In genomic region chr7:145181376-145182034, GRCm38 (mm10) we compare ENCODE assay signal across 11 mouse cellular contexts. TPM values are rescaled to one million over a fixed set of nuclear protein-coding genes. Genes with fewer than 3 reads are reported as not detected.
DNase-seq lines count a peak whose midpoint lies in the region; ATAC-seq and TF ChIP-seq lines count a peak whose summit lies in the region.
"Had no signal": no experiment of that assay in that cellular context is flagged by ENCODE, and none has a peak within 500 bp of the region (broad histone marks: within the 10 kb centered on the region; RNA-seq: fewer than 3 reads in every experiment).

No protein-coding gene starts in this region.

- H3K27ac ChIP-seq in heart, embryonic 16.5 days (ENCODE audit: low read length), result no peak overlapping the region
- H3K27ac ChIP-seq in midbrain, embryonic 10.5 days (replicated peaks), result peak overlapping the region; percentile 46
- H3K27ac ChIP-seq in midbrain, embryonic 11.5 days (ENCODE audit: low read depth, low read length), result no peak overlapping the region
- peak overlapping the region; percentile 24; the same call in 1 of the 2 replicates for H3K27ac ChIP-seq in embryonic facial prominence, embryonic 15.5 days (replicated peaks)
- H3K27ac ChIP-seq in limb, embryonic 14.5 days (replicated peaks; ENCODE audit: low read depth, low read length), result peak overlapping the region; percentile 68

- H3K27me3 ChIP-seq in heart, embryonic 16.5 days (ENCODE audit: control insufficient read depth, insufficient read depth, low read length), result no peaks in the 10 kb centered on the region
- peaks cover 9% of the 10 kb centered on the region; the same call in 1 of the 2 replicates for H3K27me3 ChIP-seq in midbrain, embryonic 10.5 days (ENCODE audit: low read depth, poor library complexity, severe bottlenecking)
- no peaks in the 10 kb centered on the region for H3K27me3 ChIP-seq in midbrain, embryonic 11.5 days (ENCODE audit: control insufficient read depth, insufficient read depth, low read length)
- H3K27me3 ChIP-seq in embryonic facial prominence, embryonic 15.5 days, result no peaks in the 10 kb centered on the region
- no peaks in the 10 kb centered on the region for H3K27me3 ChIP-seq in limb, embryonic 14.5 days (ENCODE audit: control insufficient read depth, insufficient read depth, low read length)

- no peak overlapping the region for H3K4me2 ChIP-seq in heart, embryonic 16.5 days (ENCODE audit: low read depth, low read length)
- no peak overlapping the region for H3K4me2 ChIP-seq in midbrain, embryonic 11.5 days
- H3K4me2 ChIP-seq in embryonic facial prominence, embryonic 15.5 days (replicated peaks), result no peak overlapping the region
- no peak overlapping the region for H3K4me2 ChIP-seq in limb, embryonic 14.5 days (replicated peaks; ENCODE audit: low read depth, low read length, severe bottlenecking)
- H3K4me2 ChIP-seq: heart, embryonic 11.5 days had no signal

- WGBS in heart, embryonic 16.5 days, result 45% methylated on average over 11 of the region's 11 CpGs
- 86% methylated on average over 11 of the region's 11 CpGs for WGBS in midbrain, embryonic 10.5 days
- 73% methylated on average over 11 of the region's 11 CpGs for WGBS in midbrain, embryonic 11.5 days
- 34% methylated on average over 11 of the region's 11 CpGs for WGBS in embryonic facial prominence, embryonic 15.5 days
- WGBS in limb, embryonic 14.5 days, result 23% methylated on average over 11 of the region's 11 CpGs

- ATAC-seq in heart, embryonic 16.5 days (replicated peaks; ENCODE audit: extremely low read depth, insufficient read depth, low FRiP score), result 0 out of 2 replicates have a peak, but pooled peaks have one; percentile 41
- ATAC-seq in midbrain, embryonic 11.5 days (ENCODE audit: low FRiP score), result no peak
- ATAC-seq in embryonic facial prominence, embryonic 15.5 days (ENCODE audit: insufficient number of reproducible peaks, low FRiP score, low TSS enrichment, low read depth), result no peak
- ATAC-seq in limb, embryonic 14.5 days (ENCODE audit: low FRiP score, low read depth), result no peak

- H3K9me3 ChIP-seq in heart, embryonic 16.5 days (replicated peaks; ENCODE audit: control insufficient read depth, low read length), result no peaks in the 10 kb centered on the region
- no peaks in the 10 kb centered on the region for H3K9me3 ChIP-seq in midbrain, embryonic 10.5 days (replicated peaks)
- no peaks in the 10 kb centered on the region for H3K9me3 ChIP-seq in midbrain, embryonic 11.5 days (ENCODE audit: control insufficient read depth, low read length)
- no peaks in the 10 kb centered on the region for H3K9me3 ChIP-seq in embryonic facial prominence, embryonic 15.5 days (replicated peaks)
- H3K9me3 ChIP-seq in limb, embryonic 14.5 days (ENCODE audit: control insufficient read depth, low read length), result no peaks in the 10 kb centered on the region

- H3K4me3 ChIP-seq in heart, embryonic 16.5 days (ENCODE audit: low read length), result no peak overlapping the region
- H3K4me3 ChIP-seq in midbrain, embryonic 10.5 days, result no peak overlapping the region
- H3K4me3 ChIP-seq in midbrain, embryonic 11.5 days (ENCODE audit: low read depth, low read length), result no peak overlapping the region
- H3K4me3 ChIP-seq in embryonic facial prominence, embryonic 15.5 days (replicated peaks), result no peak overlapping the region
- no peak overlapping the region for H3K4me3 ChIP-seq in limb, embryonic 14.5 days (replicated peaks; ENCODE audit: low read length)

- peaks cover 11% of the 10 kb centered on the region for H3K4me1 ChIP-seq in heart, embryonic 16.5 days (ENCODE audit: control insufficient read depth, insufficient read depth, low read length)
- H3K4me1 ChIP-seq in midbrain, embryonic 10.5 days, result peaks cover 20% of the 10 kb centered on the region
- peaks cover 8% of the 10 kb centered on the region for H3K4me1 ChIP-seq in midbrain, embryonic 11.5 days (ENCODE audit: control insufficient read depth, insufficient read depth, low read length)
- H3K4me1 ChIP-seq in embryonic facial prominence, embryonic 15.5 days, result peaks cover 44% of the 10 kb centered on the region
- H3K4me1 ChIP-seq in limb, embryonic 14.5 days (ENCODE audit: control insufficient read depth, insufficient read depth, low read length), result peaks cover 38% of the 10 kb centered on the region

- no peak for TF ChIP-seq POLR2A in limb, embryonic 14.5 days (IDR thresholded peaks at IDR 0.05; ENCODE audit: borderline replicate concordance, extremely low read depth, insufficient read depth, insufficient read length)

- H3K9ac ChIP-seq in heart, embryonic 16.5 days (ENCODE audit: low read length), result no peak overlapping the region
- H3K9ac ChIP-seq in midbrain, embryonic 11.5 days (ENCODE audit: low read length), result no peak overlapping the region
- H3K9ac ChIP-seq in embryonic facial prominence, embryonic 15.5 days, result no peak overlapping the region
- no peak overlapping the region for H3K9ac ChIP-seq in limb, embryonic 14.5 days (ENCODE audit: low read depth, low read length, severe bottlenecking)

- H3K36me3 ChIP-seq in heart, embryonic 16.5 days (ENCODE audit: control insufficient read depth, insufficient read depth), result no peaks in the 10 kb centered on the region
- H3K36me3 ChIP-seq in midbrain, embryonic 10.5 days, result no peaks in the 10 kb centered on the region
- H3K36me3 ChIP-seq in midbrain, embryonic 11.5 days (ENCODE audit: control insufficient read depth, insufficient read depth, low read length), result no peaks in the 10 kb centered on the region
- no peaks in the 10 kb centered on the region for H3K36me3 ChIP-seq in embryonic facial prominence, embryonic 15.5 days
- no peaks in the 10 kb centered on the region for H3K36me3 ChIP-seq in limb, embryonic 14.5 days (ENCODE audit: control insufficient read depth, insufficient read depth, low read length)

- no peak for DNase-seq in heart, adult 8-10 months (ENCODE audit: low spot score)
- no peak for DNase-seq in midbrain, embryonic 10.5 days (ENCODE audit: low spot score)
- no peak for DNase-seq in midbrain, embryonic 11.5 days (ENCODE audit: low spot score, missing footprints)
- peak; percentile 67 for DNase-seq in limb, embryonic 14.5 days (ENCODE audit: low spot score)
- no peak for DNase-seq in urinary bladder, postnatal 14 days (ENCODE audit: low spot score)
- DNase-seq in spleen, adult 12 weeks (ENCODE audit: low spot score), result no peak

RNA-seq across cellular contexts. Expression of gene 1810010D01Rik, which starts 26.4 kb away (rescaled TPM):
- polyA plus RNA-seq in heart, embryonic 16.5 days (2015; fragmentation: Nextera tagmentation; extraction: Ambion mirVana), result 0.34 TPM in 1 of 2 replicates, not detected in the other
- 1 to 10 TPM in 1 of 4 experiments, not detected in 3; 1.1 TPM for total RNA-seq in heart, adult 8-10 months (2022)
- polyA plus RNA-seq in midbrain, embryonic 10.5 days (2016; fragmentation: Nextera tagmentation; extraction: Ambion mirVana), result 0.57 TPM in 1 of 2 replicates, not detected in the other
- polyA plus RNA-seq in midbrain, embryonic 11.5 days (2014; fragmentation: Nextera tagmentation; extraction: Ambion mirVana), result 0.49 TPM in 1 of 2 replicates, not detected in the other
- 0.19 TPM in 1 of 2 replicates, not detected in the other for polyA plus RNA-seq in embryonic facial prominence, embryonic 15.5 days (2015; fragmentation: Nextera tagmentation; extraction: Ambion mirVana)
- polyA plus RNA-seq in limb, embryonic 14.5 days (2012; rRNA removed), result 2.8 and 3.7 TPM in 2 replicates
- polyA plus RNA-seq in limb, embryonic 14.5 days (2014; fragmentation: Nextera tagmentation; extraction: Ambion mirVana), result 0.33 and 0.61 TPM in 2 replicates
- total RNA-seq: megakaryocyte-erythroid progenitor cell, adult 5-6 weeks had no signal
- polyA plus RNA-seq: heart, embryonic 11.5 days; kidney, embryonic 14.5 days had no signal

Comparison
In these comparisons a context has a peak if more than half of its experiments do, and no peak if none do; other contexts are left out.
1. H3K27ac ChIP-seq: peak in midbrain, embryonic 10.5 days (single experiment), embryonic facial prominence, embryonic 15.5 days (single experiment) and limb, embryonic 14.5 days (single experiment); none in heart, embryonic 16.5 days (single experiment) and midbrain, embryonic 11.5 days (single experiment).